Mouse (Mus musculus) CD4-positive naive resting alpha-beta T cell, adult 76 days (primary cell): ENCODE measurements around the gene Krtap24-1. TPM values are rescaled to one million over a fixed set of nuclear protein-coding genes. Genes with fewer than 3 reads are reported as not detected.

Source experiments
- total RNA-seq: library from RNA; stranded (reverse); gene quantifications from one replicate; pipeline ENCODE4 v1.2.4, GENCODE M21; 2023

The Krtap24-1 gene
- not detected for total RNA-seq

DNA sequence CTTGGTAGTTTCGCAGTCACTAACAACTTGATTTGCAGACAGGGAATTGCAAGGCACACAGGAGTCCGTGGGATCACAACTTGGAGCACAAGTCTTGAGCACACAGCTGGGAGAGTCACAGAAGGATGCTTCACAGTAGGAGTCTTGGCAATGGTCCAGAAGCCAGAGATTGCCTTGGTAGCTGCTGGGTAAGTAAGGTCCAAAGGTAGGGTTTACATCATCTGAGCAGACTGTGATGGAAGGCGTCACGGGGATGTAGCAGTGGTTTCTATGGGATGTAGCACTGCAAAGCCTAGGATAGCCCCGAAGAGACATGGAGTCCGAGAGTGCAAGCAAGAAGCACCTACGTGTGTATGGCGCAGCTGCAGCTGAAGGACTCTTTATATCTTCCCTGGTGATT lies at the start of gene Krtap24-1:
Gene Krtap24-1, minus strand, starts transcription at position 358 of the 400 bp plus-strand sequence.

DNA sequence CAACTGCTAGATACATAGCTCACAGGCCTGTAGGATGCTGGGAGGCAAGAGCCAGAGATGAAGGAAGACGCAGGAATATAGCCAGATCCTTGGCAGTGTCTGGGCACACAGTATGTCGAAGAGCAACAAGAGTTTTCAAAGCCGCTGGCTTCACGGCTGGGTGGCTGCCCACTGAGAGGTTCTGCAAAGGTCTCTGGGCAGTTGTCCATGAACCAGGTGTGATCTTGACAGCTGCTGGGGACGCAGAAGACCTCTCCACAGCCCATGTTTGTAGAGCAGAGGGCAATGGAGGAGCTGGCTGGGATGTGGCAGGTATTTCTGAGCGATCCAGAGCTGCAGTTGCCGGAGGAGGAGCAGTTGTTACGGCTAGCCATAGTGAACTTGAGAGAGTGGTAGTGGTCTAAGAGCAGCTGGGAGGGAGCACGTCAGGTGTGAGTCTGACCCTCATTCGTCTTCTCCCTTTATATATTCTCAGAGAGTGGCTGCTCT lies 35.3 kb upstream of the Krtap24-1 start, which contains the start of gene Krtap26-1:
Gene Krtap26-1, minus strand, starts transcription at position 439 of the 489 bp plus-strand sequence.

DNA sequence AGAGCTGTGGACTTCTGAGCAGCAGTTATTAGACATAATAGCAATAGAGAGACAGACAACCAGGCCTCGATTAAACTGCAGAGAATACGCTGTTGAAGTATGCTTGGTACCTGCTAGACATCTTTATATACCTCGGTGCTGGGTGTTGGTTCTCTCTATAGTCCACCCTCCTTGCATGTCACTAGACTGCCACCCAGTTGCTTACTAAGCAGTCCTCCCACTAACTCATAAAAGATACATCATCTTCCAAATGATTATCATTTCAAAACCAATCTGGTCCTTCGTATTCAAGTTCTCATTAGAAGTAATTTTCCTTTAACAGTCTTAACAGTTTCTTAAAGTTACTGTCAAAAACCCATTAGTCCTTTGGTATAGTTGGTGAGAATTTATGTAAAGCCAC lies 15.5 kb upstream of the Krtap24-1 start, which contains the start of gene 2310079G19Rik:
Gene 2310079G19Rik, minus strand, starts transcription at position 101 of the 400 bp plus-strand sequence.

DNA sequence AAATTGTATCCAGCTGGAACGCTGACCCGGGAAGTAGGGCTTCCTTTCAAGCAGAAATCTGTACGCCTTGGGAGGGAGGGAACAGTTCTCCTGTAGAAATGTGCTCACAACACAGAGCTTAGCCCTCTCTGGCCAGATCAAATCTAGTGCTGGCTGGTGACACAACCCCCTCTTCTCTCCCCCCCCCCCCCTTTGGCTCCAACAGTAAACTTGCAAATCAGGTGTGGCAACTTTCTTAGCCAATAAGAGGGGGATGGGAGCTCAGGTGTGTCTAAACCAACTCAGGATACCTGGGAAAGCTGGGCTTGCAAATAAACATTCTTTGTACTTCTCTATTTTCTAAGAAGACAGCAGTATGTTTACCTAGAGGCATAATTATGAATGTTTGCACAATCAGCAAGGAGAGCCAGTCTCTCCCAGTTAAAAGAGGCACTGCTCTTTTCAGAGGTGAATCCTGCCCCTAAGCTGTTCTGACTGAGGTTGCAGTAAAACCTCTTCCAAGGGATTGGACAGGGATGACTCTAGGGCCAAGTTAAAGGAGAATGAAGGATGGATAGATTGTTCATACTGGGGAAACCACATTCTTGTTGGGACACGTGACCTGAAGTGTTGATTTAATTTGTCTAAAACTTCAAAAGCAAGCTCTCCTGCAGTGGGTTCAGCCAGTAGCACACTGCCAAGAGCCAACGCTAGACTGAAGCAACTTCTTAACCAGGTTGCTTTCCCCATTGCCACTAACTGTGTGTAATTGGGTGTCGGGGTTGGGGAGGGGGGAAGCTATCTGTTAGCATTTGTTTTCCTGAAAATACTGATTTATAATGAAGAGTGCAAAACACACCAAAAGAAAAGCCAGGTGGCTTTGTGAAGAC lies 48.8 kb downstream of the Krtap24-1 start, which contains the start of gene Cldn8:
Gene Cldn8, minus strand, starts transcription at position 139 of the 869 bp plus-strand sequence.

Other genes with a start within 250 kb of the Krtap24-1 start
- gene Cldn17, start 105.3 kb downstream of the Krtap24-1 start, total RNA-seq, result not detected
- not detected for gene Cldn8, start 49.1 kb downstream of the Krtap24-1 start, total RNA-seq
- not detected for gene 2310079G19Rik, start 15.4 kb upstream of the Krtap24-1 start, total RNA-seq
- gene Krtap26-1, start 35.5 kb upstream of the Krtap24-1 start, total RNA-seq, result not detected
- not detected for gene Krtap27-1, start 59.4 kb upstream of the Krtap24-1 start, total RNA-seq
- gene 2310061N02Rik, start 95.7 kb upstream of the Krtap24-1 start, total RNA-seq, result not detected
- gene Krtap13-1, start 116.6 kb upstream of the Krtap24-1 start, total RNA-seq, result not detected
- gene Krtap13, start 139.4 kb upstream of the Krtap24-1 start, total RNA-seq, result not detected
- not detected for gene 2310034C09Rik, start 146.6 kb upstream of the Krtap24-1 start, total RNA-seq
- gene 2310057N15Rik, start 161.9 kb upstream of the Krtap24-1 start, total RNA-seq, result not detected
- gene Gm5965, start 165.6 kb upstream of the Krtap24-1 start, total RNA-seq, result not detected
- not detected for gene Gm20741, start 199.9 kb upstream of the Krtap24-1 start, total RNA-seq
- gene Krtap15, start 207.9 kb upstream of the Krtap24-1 start, total RNA-seq, result not detected
- not detected for gene Krtap14, start 213.9 kb upstream of the Krtap24-1 start, total RNA-seq